Mouse (Mus musculus): ENCODE results near the gene Add3. TPM values are rescaled to one million over a fixed set of nuclear protein-coding genes. Genes with fewer than 3 reads are reported as not detected.
"Not testable (repeated sequence)": the region's sequence is repeated elsewhere in the genome, so short reads cannot be mapped to it uniquely, and the experiment has no call there.

Gene Add3
- polyA plus RNA-seq, 1 experiment from 2014 or later = 40.2 TPM

- 96% methylated on average over 1 of the region's 1 CpGs for WGBS
- Histone ChIP-seq H3K9ac (replicated peaks) (no peak overlapping the region), H3K36me3 (no peaks in the 10 kb centered on the region), H3K27ac (replicated peaks) (no peak overlapping the region), H3K4me1 (no peaks in the 10 kb centered on the region), H3K9me3 (replicated peaks) (no peaks in the 10 kb centered on the region), H3K4me2 (no peak overlapping the region), H3K27me3 (replicated peaks) (no peaks in the 10 kb centered on the region), H3K4me3 (replicated peaks) (no peak overlapping the region)
- no peak for ATAC-seq (ENCODE audit: low FRiP score)
These were observed 61.9 kb downstream of the Add3 start for GRCm38 (mm10) chr19:53202116-53202515.

- Histone ChIP-seq H3K27me3 (replicated peaks) (no peaks in the 10 kb centered on the region), H3K4me3 (replicated peaks) (no peak overlapping the region), H3K4me2 (no peak overlapping the region), H3K9me3 (replicated peaks) (no peaks in the 10 kb centered on the region), H3K4me1 (no peaks in the 10 kb centered on the region), H3K27ac (replicated peaks) (no peak overlapping the region), H3K36me3 (no peaks in the 10 kb centered on the region), H3K9ac (replicated peaks) (no peak overlapping the region)
- 87% methylated on average over 2 of the region's 2 CpGs for WGBS
- no peak for ATAC-seq (ENCODE audit: low FRiP score)
These were observed 66.7 kb downstream of the Add3 start for GRCm38 (mm10) chr19:53206986-53207385.

GRCm38 (mm10) chr19:53208830-53209229 lies 68.6 kb downstream of the Add3 start:
- Histone ChIP-seq H3K4me3 (replicated peaks) (no peak overlapping the region), H3K4me1 (no peaks in the 10 kb centered on the region), H3K27ac (replicated peaks) (no peak overlapping the region), H3K9me3 (replicated peaks) (no peaks in the 10 kb centered on the region), H3K27me3 (replicated peaks) (no peaks in the 10 kb centered on the region), H3K4me2 (no peak overlapping the region), H3K36me3 (no peaks in the 10 kb centered on the region), H3K9ac (replicated peaks) (no peak overlapping the region)
- ATAC-seq (ENCODE audit: low FRiP score) = no peak
- 80% methylated on average over 7 of the region's 7 CpGs for WGBS

GRCm38 (mm10) chr19:53210251-53210650 lies 70.0 kb downstream of the Add3 start:
- no peak overlapping the region for H3K4me3 ChIP-seq (replicated peaks)
- H3K4me2 ChIP-seq = no peak overlapping the region
- no peak overlapping the region for H3K9ac ChIP-seq (replicated peaks)
- H3K27ac ChIP-seq (replicated peaks) = no peak overlapping the region
- no peaks in the 10 kb centered on the region for H3K4me1 ChIP-seq
- no peak for ATAC-seq (ENCODE audit: low FRiP score)
- no peaks in the 10 kb centered on the region for H3K36me3 ChIP-seq
- H3K9me3 ChIP-seq (replicated peaks) = no peaks in the 10 kb centered on the region
- no peaks in the 10 kb centered on the region for H3K27me3 ChIP-seq (replicated peaks)
- 74% methylated on average over 2 of the region's 2 CpGs for WGBS

GRCm38 (mm10) chr19:53215352-53215751 lies 75.1 kb downstream of the Add3 start:
- Histone ChIP-seq H3K27ac (replicated peaks) (no peak overlapping the region), H3K4me2 (no peak overlapping the region), H3K4me3 (replicated peaks) (no peak overlapping the region), H3K4me1 (no peaks in the 10 kb centered on the region), H3K9me3 (replicated peaks) (no peaks in the 10 kb centered on the region), H3K27me3 (replicated peaks) (no peaks in the 10 kb centered on the region), H3K9ac (replicated peaks) (no peak overlapping the region), H3K36me3 (0 out of 2 replicates have a peak, but pooled peaks cover 3% of the 10 kb centered on the region)
- WGBS = 84% methylated on average over 2 of the region's 2 CpGs
- ATAC-seq (ENCODE audit: low FRiP score) = no peak

- H3K9ac ChIP-seq (replicated peaks) = no peak overlapping the region
- ATAC-seq (ENCODE audit: low FRiP score) = no peak
- no peak overlapping the region for H3K4me3 ChIP-seq (replicated peaks)
- H3K27me3 ChIP-seq (replicated peaks) = no peaks in the 10 kb centered on the region
- H3K9me3 ChIP-seq (replicated peaks) = no peaks in the 10 kb centered on the region
- H3K27ac ChIP-seq (replicated peaks) = no peak overlapping the region
- 92% methylated on average over 18 of the region's 18 CpGs for WGBS
- no peak overlapping the region for H3K4me2 ChIP-seq
- 0 out of 2 replicates have a peak, but pooled peaks cover 3% of the 10 kb centered on the region for H3K36me3 ChIP-seq
- H3K4me1 ChIP-seq = no peaks in the 10 kb centered on the region
These were observed 76.7 kb downstream of the Add3 start for GRCm38 (mm10) chr19:53216761-53217538.

- H3K9ac ChIP-seq (replicated peaks) = no peak overlapping the region
- no peak overlapping the region for H3K27ac ChIP-seq (replicated peaks)
- ATAC-seq (ENCODE audit: low FRiP score) = no peak
- H3K36me3 ChIP-seq = 0 out of 2 replicates have a peak, but pooled peaks cover 3% of the 10 kb centered on the region
- H3K27me3 ChIP-seq (replicated peaks) = no peaks in the 10 kb centered on the region
- no peaks in the 10 kb centered on the region for H3K9me3 ChIP-seq (replicated peaks)
- H3K4me2 ChIP-seq = no peak overlapping the region
- WGBS = 88% methylated on average over 8 of the region's 8 CpGs
- no peak overlapping the region for H3K4me3 ChIP-seq (replicated peaks)
- H3K4me1 ChIP-seq = no peaks in the 10 kb centered on the region
These were observed 77.6 kb downstream of the Add3 start for GRCm38 (mm10) chr19:53217837-53218236.

- Histone ChIP-seq H3K4me3 (replicated peaks) (no peak overlapping the region), H3K9me3 (replicated peaks) (no peaks in the 10 kb centered on the region), H3K4me2 (no peak overlapping the region), H3K4me1 (no peaks in the 10 kb centered on the region), H3K36me3 (0 out of 2 replicates have a peak, but pooled peaks cover 3% of the 10 kb centered on the region), H3K9ac (replicated peaks) (no peak overlapping the region), H3K27ac (replicated peaks) (no peak overlapping the region), H3K27me3 (replicated peaks) (no peaks in the 10 kb centered on the region)
- WGBS = 77% methylated on average over 3 of the region's 3 CpGs
- ATAC-seq (ENCODE audit: low FRiP score) = no peak
These were observed 79.1 kb downstream of the Add3 start for GRCm38 (mm10) chr19:53219305-53219704.

- Histone ChIP-seq H3K9me3 (replicated peaks) (no peaks in the 10 kb centered on the region), H3K4me2 (no peak overlapping the region), H3K36me3 (0 out of 2 replicates have a peak, but pooled peaks cover 3% of the 10 kb centered on the region), H3K4me3 (replicated peaks) (no peak overlapping the region), H3K27me3 (replicated peaks) (no peaks in the 10 kb centered on the region), H3K9ac (replicated peaks) (no peak overlapping the region), H3K27ac (replicated peaks) (no peak overlapping the region), H3K4me1 (no peaks in the 10 kb centered on the region)
- WGBS = 94% methylated on average over 3 of the region's 3 CpGs
- no peak for ATAC-seq (ENCODE audit: low FRiP score)
These were observed 80.9 kb downstream of the Add3 start for GRCm38 (mm10) chr19:53221186-53221585.

GRCm38 (mm10) chr19:53225249-53226070 lies 85.2 kb downstream of the Add3 start:
- ATAC-seq (ENCODE audit: low FRiP score); H3K9ac ChIP-seq (replicated peaks); H3K4me1 ChIP-seq; H3K36me3 ChIP-seq; H3K9me3 ChIP-seq (replicated peaks); H3K4me3 ChIP-seq (replicated peaks); H3K27ac ChIP-seq (replicated peaks); H3K27me3 ChIP-seq (replicated peaks); H3K4me2 ChIP-seq: not testable (repeated sequence)
- WGBS = 88% methylated on average over 2 of the region's 2 CpGs

- ATAC-seq (ENCODE audit: low FRiP score) = no peak
- H3K27me3 ChIP-seq (replicated peaks) = no peaks in the 10 kb centered on the region
- no peaks in the 10 kb centered on the region for H3K4me1 ChIP-seq
- H3K27ac ChIP-seq (replicated peaks) = no peak overlapping the region
- no peak overlapping the region for H3K9ac ChIP-seq (replicated peaks)
- WGBS = 85% methylated on average over 13 of the region's 13 CpGs
- H3K9me3 ChIP-seq (replicated peaks) = no peaks in the 10 kb centered on the region
- H3K4me2 ChIP-seq = no peak overlapping the region
- H3K36me3 ChIP-seq = no peaks in the 10 kb centered on the region; the same call in 1 of the 2 replicates
- no peak overlapping the region for H3K4me3 ChIP-seq (replicated peaks)
These were observed 86.4 kb downstream of the Add3 start for GRCm38 (mm10) chr19:53226651-53227050.

Data from neural tube, embryonic 15.5 days (tissue).